Mouse (Mus musculus): ENCODE measurements at regions not wholly inside any gene's neighbourhood (a gene's known extent, or its start where the extent isn't known, plus 50 kb on each side); places are given as distances from the start of the nearest gene placed in this dataset.

GRCm38 (mm10) chr5:75363832-75364231 is 210.9 kb upstream of the Kit start (continued):
- TF ChIP-seq NRF1 (IDR thresholded peaks at IDR 0.05; ENCODE audit: insufficient read depth, low read depth, low read length, poor library complexity, severe bottlenecking), result no peak
- no peak for TF ChIP-seq HCFC1 (IDR thresholded peaks at IDR 0.05; ENCODE audit: low read depth, low read length)

- H3K79me2 ChIP-seq (ENCODE audit: control insufficient read depth, insufficient read depth, low read length, poor library complexity), result no peaks in the 10 kb centered on the region
- no peak overlapping the region for H3K4me3 ChIP-seq (ENCODE audit: control insufficient read depth in 1 of 2, insufficient read depth in 1 of 2, low read depth in 2 of 2, low read length in 2 of 2)
- H3K4me1 ChIP-seq (ENCODE audit: control insufficient read depth in 1 of 2, insufficient read depth in 2 of 2, low read length in 2 of 2), result peaks cover 0 to 8% of the 10 kb centered on the region in 2 experiments; a peak in 2 of 4 replicates
- 0 out of 4 replicates have a peak, but pooled peaks cover 0 to 2% of the 10 kb centered on the region in 2 experiments for H3K36me3 ChIP-seq (ENCODE audit: control insufficient read depth in 1 of 2, insufficient read depth in 2 of 2, low read length in 2 of 2)
- no peak overlapping the region for H3K9ac ChIP-seq (ENCODE audit: control insufficient read depth, low read depth, low read length, poor library complexity, severe bottlenecking)
- no peak overlapping the region for H3K27ac ChIP-seq (ENCODE audit: control insufficient read depth, low read depth, low read length)
- TF ChIP-seq POLR2A (IDR thresholded peaks at IDR 0.05; ENCODE audit: control insufficient read depth in 1 of 2, insufficient read depth in 1 of 2, low read depth in 1 of 2, low read length in 2 of 2, poor library complexity in 1 of 2), result no peak
- H3K27me3 ChIP-seq (ENCODE audit: control insufficient read depth in 1 of 2, insufficient read depth in 2 of 2, low read length in 2 of 2), result no peaks in the 10 kb centered on the region
- no peak for DNase-seq (ENCODE audit: low read depth, low spot score)
- H3K9me3 ChIP-seq (replicated peaks; ENCODE audit: insufficient read depth, low read length), result no peaks in the 10 kb centered on the region
These were observed 207.4 kb upstream of the Kit start for GRCm38 (mm10) chr5:75367282-75367681.

GRCm38 (mm10) chr5:75368691-75369090 is 206.0 kb upstream of the Kit start:
- no peaks in the 10 kb centered on the region for H3K9me3 ChIP-seq (replicated peaks; ENCODE audit: insufficient read depth, low read length)
- 0 out of 4 replicates have a peak, but pooled peaks cover 0 to 2% of the 10 kb centered on the region in 2 experiments for H3K36me3 ChIP-seq (ENCODE audit: control insufficient read depth in 1 of 2, insufficient read depth in 2 of 2, low read length in 2 of 2)
- H3K27me3 ChIP-seq (ENCODE audit: control insufficient read depth in 1 of 2, insufficient read depth in 2 of 2, low read length in 2 of 2), result no peaks in the 10 kb centered on the region
- no peak for DNase-seq (ENCODE audit: low read depth, low spot score)
- no peak overlapping the region for H3K27ac ChIP-seq (ENCODE audit: control insufficient read depth, low read depth, low read length)
- peaks cover 0 to 5% of the 10 kb centered on the region in 2 experiments; a peak in 2 of 4 replicates for H3K4me1 ChIP-seq (ENCODE audit: control insufficient read depth in 1 of 2, insufficient read depth in 2 of 2, low read length in 2 of 2)
- no peak overlapping the region for H3K4me3 ChIP-seq (ENCODE audit: control insufficient read depth in 1 of 2, insufficient read depth in 1 of 2, low read depth in 2 of 2, low read length in 2 of 2)
- no peaks in the 10 kb centered on the region for H3K79me2 ChIP-seq (ENCODE audit: control insufficient read depth, insufficient read depth, low read length, poor library complexity)
- no peak for TF ChIP-seq KAT2A (conservative IDR thresholded peaks at IDR 0.05; ENCODE audit: low read depth, low read length)
- TF ChIP-seq USF1 (IDR thresholded peaks at IDR 0.05; ENCODE audit: low read depth, low read length), result no peak
- no peak for TF ChIP-seq POLR2AphosphoS2 (IDR thresholded peaks at IDR 0.05; ENCODE audit: low read length)
- TF ChIP-seq CHD2 (IDR thresholded peaks at IDR 0.05; ENCODE audit: low read length), result no peak
- no peak for TF ChIP-seq USF2 (IDR thresholded peaks at IDR 0.05; ENCODE audit: borderline replicate concordance in 1 of 2, insufficient read depth in 1 of 2, low read depth in 1 of 2, low read length in 2 of 2)
- no peak for TF ChIP-seq ELF1 (IDR thresholded peaks at IDR 0.05; ENCODE audit: low read depth, low read length)
- no peak for TF ChIP-seq NRF1 (IDR thresholded peaks at IDR 0.05; ENCODE audit: insufficient read depth, low read depth, low read length, poor library complexity, severe bottlenecking)
- no peak for TF ChIP-seq EP300 (IDR thresholded peaks at IDR 0.05; ENCODE audit: low read depth in 1 of 2, low read length in 2 of 2)
- no peak for TF ChIP-seq ZC3H11A (IDR thresholded peaks at IDR 0.05; ENCODE audit: low read depth, low read length)
- no peak for TF ChIP-seq TCF12 (IDR thresholded peaks at IDR 0.05; ENCODE audit: low read depth, low read length)
- no peak for TF ChIP-seq JUND (IDR thresholded peaks at IDR 0.05; ENCODE audit: low read depth, low read length)
- TF ChIP-seq BHLHE40 (IDR thresholded peaks at IDR 0.05; ENCODE audit: borderline replicate concordance, low read depth, low read length), result no peak
- no peak overlapping the region for H3K9ac ChIP-seq (ENCODE audit: control insufficient read depth, low read depth, low read length, poor library complexity, severe bottlenecking)

Data from MEL (cell line).